Mouse (Mus musculus): ENCODE results near the gene Samd14.
"Not testable (repeated sequence)": the region's sequence is repeated elsewhere in the genome, so short reads cannot be mapped to it uniquely, and the experiment has no call there.

The Samd14 gene

GRCm38 (mm10) chr11:95006525-95007219 lies 3.0 kb upstream of the Samd14 start:
- DNase-seq (ENCODE audit: low read depth, low spot score), result peak; percentile 69

- DNase-seq (ENCODE audit: low read depth, low spot score), result no peak
These were observed 2.3 kb upstream of the Samd14 start for GRCm38 (mm10) chr11:95007418-95007817.

GRCm38 (mm10) chr11:95008661-95009628 lies 734 bp upstream of the Samd14 start:
- no peak for DNase-seq (ENCODE audit: low read depth, low spot score)

- no peak for DNase-seq (ENCODE audit: low read depth, low spot score)
These were observed 561 bp downstream of the Samd14 start for GRCm38 (mm10) chr11:95010141-95010739.

GRCm38 (mm10) chr11:95010841-95011403 lies 1.2 kb downstream of the Samd14 start:
- not testable (repeated sequence) for DNase-seq (ENCODE audit: low read depth, low spot score)

- no peak for DNase-seq (ENCODE audit: low read depth, low spot score)
These were observed 1.7 kb downstream of the Samd14 start for GRCm38 (mm10) chr11:95011416-95011815.

- no peak for DNase-seq (ENCODE audit: low read depth, low spot score)
These were observed 2.4 kb downstream of the Samd14 start for GRCm38 (mm10) chr11:95012075-95012474.

- DNase-seq (ENCODE audit: low read depth, low spot score), result no peak
These were observed 2.8 kb downstream of the Samd14 start for GRCm38 (mm10) chr11:95012487-95012886.

- no peak for DNase-seq (ENCODE audit: low read depth, low spot score)
These were observed 5.8 kb downstream of the Samd14 start for GRCm38 (mm10) chr11:95015484-95015883.

GRCm38 (mm10) chr11:95022237-95022992 lies 12.7 kb downstream of the Samd14 start:
- DNase-seq (ENCODE audit: low read depth, low spot score), result peak; percentile 68

GRCm38 (mm10) chr11:95023481-95023880 lies 13.8 kb downstream of the Samd14 start:
- no peak for DNase-seq (ENCODE audit: low read depth, low spot score)

GRCm38 (mm10) chr11:95024439-95025184 lies 14.9 kb downstream of the Samd14 start:
- DNase-seq (ENCODE audit: low read depth, low spot score), result peak; percentile 49

GRCm38 (mm10) chr11:95025227-95026012 lies 15.7 kb downstream of the Samd14 start:
- no peak for DNase-seq (ENCODE audit: low read depth, low spot score)

GRCm38 (mm10) chr11:95026090-95026542 lies 16.4 kb downstream of the Samd14 start:
- DNase-seq (ENCODE audit: low read depth, low spot score), result no peak

- DNase-seq (ENCODE audit: low read depth, low spot score), result no peak
These were observed 17.2 kb downstream of the Samd14 start for GRCm38 (mm10) chr11:95026849-95027248.

- DNase-seq (ENCODE audit: low read depth, low spot score), result no peak
These were observed 18.3 kb downstream of the Samd14 start for GRCm38 (mm10) chr11:95027850-95028470.

- no peak for DNase-seq (ENCODE audit: low read depth, low spot score)
These were observed 23.3 kb downstream of the Samd14 start for GRCm38 (mm10) chr11:95032945-95033344.

GRCm38 (mm10) chr11:95033617-95034016 lies 23.9 kb downstream of the Samd14 start:
- DNase-seq (ENCODE audit: low read depth, low spot score), result no peak

GRCm38 (mm10) chr11:95034902-95035301 lies 25.2 kb downstream of the Samd14 start:
- DNase-seq (ENCODE audit: low read depth, low spot score), result no peak

Data from ZHBTc4 (cell line).